Mouse (Mus musculus) lung, adult 2 months (tissue): ENCODE measurements around the gene Gstm5.

Experiments
- CTCF ChIP-seq: fragments of 200-500 bp; IDR thresholded peaks from 2 replicates; pipeline ENCODE4 v1.5.1; 2011; ENCODE audit warnings: mild to moderate bottlenecking, low read length, control low read depth; ENCODE audit not compliant: insufficient read depth
- POLR2A ChIP-seq: fragments of 200-500 bp; IDR thresholded peaks from 2 replicates; pipeline ENCODE4 v1.6.1; 2011; ENCODE audit warnings: low read depth, mild to moderate bottlenecking, control low read depth, low read length, borderline replicate concordance; ENCODE audit errors: extremely low read depth

- no peak for TF ChIP-seq CTCF
- no peak for TF ChIP-seq POLR2A
These were observed 24.7 kb downstream of the Gstm5 start for GRCm38 (mm10) chr3:107920348-107920747.
